Mouse (Mus musculus): ENCODE measurements around the gene Aars2. TPM values are rescaled to one million over a fixed set of nuclear protein-coding genes. Genes with fewer than 3 reads are reported as not detected.

The Aars2 gene
- polyA plus RNA-seq, 1 experiment from 2014 or later: 17.6 TPM

DNA sequence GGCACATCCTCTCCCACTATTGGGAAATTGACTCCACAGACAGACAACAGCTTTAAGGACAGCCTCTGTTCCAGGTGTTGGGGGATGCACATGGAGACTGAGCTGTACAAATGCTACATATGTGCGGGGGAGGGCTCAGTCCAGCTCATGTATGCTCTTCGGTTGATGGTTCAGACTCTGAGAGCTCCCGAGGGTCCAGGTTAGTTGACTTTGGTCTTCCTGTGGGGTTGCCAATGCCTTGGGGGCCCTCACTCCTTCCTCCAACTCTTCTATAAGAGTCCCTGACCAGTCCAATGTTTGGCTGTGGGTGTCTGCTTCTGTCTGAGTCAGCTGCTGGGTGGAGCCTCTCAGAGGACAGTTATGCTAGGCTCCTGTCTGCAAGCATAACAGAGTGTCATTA is 46.4 kb downstream of the Aars2 start:
- WGBS: 81% methylated on average over 3 of the region's 3 CpGs
- Histone ChIP-seq H3K9me3 (no peaks in the 10 kb centered on the region), H3K9ac (replicated peaks) (no peak overlapping the region), H3K4me1 (replicated peaks) (peaks cover 47% of the 10 kb centered on the region), H3K27ac (no peak overlapping the region), H3K27me3 (peaks cover 13% of the 10 kb centered on the region), H3K4me3 (replicated peaks) (no peak overlapping the region), H3K36me3 (no peaks in the 10 kb centered on the region), H3K4me2 (replicated peaks) (no peak overlapping the region)
- ATAC-seq: no peak

GRCm38 (mm10) chr17:45554420-45554819 is 47.8 kb downstream of the Aars2 start:
- H3K36me3 ChIP-seq: no peaks in the 10 kb centered on the region
- H3K4me3 ChIP-seq (replicated peaks): no peak overlapping the region
- H3K27me3 ChIP-seq: peaks cover 12% of the 10 kb centered on the region
- no peaks in the 10 kb centered on the region for H3K9me3 ChIP-seq
- H3K4me2 ChIP-seq (replicated peaks): no peak overlapping the region
- WGBS: 57% methylated on average over 1 of the region's 1 CpGs
- H3K9ac ChIP-seq (replicated peaks): no peak overlapping the region
- H3K4me1 ChIP-seq (replicated peaks): peaks cover 43% of the 10 kb centered on the region
- no peak overlapping the region for H3K27ac ChIP-seq
- no peak for ATAC-seq

DNA sequence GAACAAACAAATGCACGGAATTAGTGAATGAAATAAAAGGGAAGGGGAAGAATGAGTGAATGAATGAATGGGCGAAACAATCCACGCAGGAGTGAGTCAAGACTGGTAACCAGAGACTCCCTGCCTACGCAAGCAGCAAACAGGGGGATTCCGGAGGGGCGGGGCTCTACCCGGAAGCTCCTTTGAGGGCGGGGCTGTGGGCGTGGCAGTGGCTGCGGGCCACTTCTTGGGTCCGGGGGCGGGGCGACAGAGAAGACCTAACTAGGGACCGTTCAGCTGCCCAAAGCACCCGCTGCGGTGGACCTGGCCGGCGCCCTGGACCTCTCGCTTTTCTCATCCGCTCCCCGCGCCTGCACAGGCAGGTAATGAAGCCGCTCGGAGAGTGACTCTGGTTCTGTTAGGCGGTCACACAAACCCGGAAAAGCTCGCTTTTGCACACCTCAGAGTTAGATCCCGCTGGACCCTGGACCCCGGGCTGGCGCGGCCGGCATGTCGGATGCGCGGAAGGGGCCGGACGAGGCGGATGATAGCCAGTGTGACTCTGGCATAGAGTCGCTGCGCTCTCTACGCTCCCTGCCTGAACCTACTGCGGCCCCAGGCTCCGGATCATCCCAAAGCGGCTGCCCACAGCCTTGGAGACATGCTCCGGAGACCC is 48.9 kb downstream of the Aars2 start, which contains the start of gene Nfkbie:
Gene Nfkbie, plus strand, starts transcription at position 252 of the 655 bp plus-strand sequence.
- Histone ChIP-seq H3K27ac (0 out of 2 replicates have a peak within 1 kb of the TSS, but pooled peaks have one; percentile 21), H3K4me1 (replicated peaks) (peaks cover 35% of the 10 kb centered on the region), H3K9me3 (no peaks in the 10 kb centered on the region), H3K27me3 (peaks cover 12% of the 10 kb centered on the region), H3K4me2 (replicated peaks) (peak within 1 kb of the TSS; percentile 97), H3K36me3 (no peaks in the 10 kb centered on the region), H3K9ac (replicated peaks) (peak within 1 kb of the TSS; percentile 76), H3K4me3 (replicated peaks) (peak within 1 kb of the TSS; percentile 67)
- under 1% methylated on average over 45 of the region's 45 CpGs for WGBS
- peak; percentile 72 for ATAC-seq

- Histone ChIP-seq H3K4me3 (replicated peaks) (peak overlapping the region; percentile 67), H3K9ac (replicated peaks) (peak overlapping the region; percentile 76), H3K27me3 (peaks cover 12% of the 10 kb centered on the region), H3K36me3 (no peaks in the 10 kb centered on the region), H3K4me1 (replicated peaks) (peaks cover 32% of the 10 kb centered on the region), H3K9me3 (no peaks in the 10 kb centered on the region), H3K4me2 (replicated peaks) (peak overlapping the region; percentile 97), H3K27ac (no peak overlapping the region)
- WGBS: 2% methylated on average over 14 of the region's 14 CpGs
- no peak for ATAC-seq
Observed at GRCm38 (mm10) chr17:45556107-45556489, 49.5 kb downstream of the Aars2 start.

GRCm38 (mm10) chr17:45556514-45557245 is 50.0 kb downstream of the Aars2 start:
- Histone ChIP-seq H3K4me2 (replicated peaks) (peak overlapping the region; percentile 97), H3K9ac (replicated peaks) (peak overlapping the region; percentile 76), H3K4me1 (replicated peaks) (peaks cover 26% of the 10 kb centered on the region), H3K9me3 (no peaks in the 10 kb centered on the region), H3K36me3 (no peaks in the 10 kb centered on the region), H3K4me3 (replicated peaks) (peak overlapping the region; percentile 67), H3K27ac (no peak overlapping the region), H3K27me3 (peaks cover 12% of the 10 kb centered on the region)
- no peak for ATAC-seq
- 72% methylated on average over 3 of the region's 3 CpGs for WGBS

- H3K4me3 ChIP-seq (replicated peaks): no peak overlapping the region
- H3K27me3 ChIP-seq: peaks cover 12% of the 10 kb centered on the region
- H3K4me2 ChIP-seq (replicated peaks): no peak overlapping the region
- H3K9ac ChIP-seq (replicated peaks): peak overlapping the region; percentile 76; the same call in 1 of the 2 replicates
- H3K4me1 ChIP-seq (replicated peaks): peaks cover 22% of the 10 kb centered on the region
- no peak overlapping the region for H3K27ac ChIP-seq
- WGBS: 65% methylated on average over 7 of the region's 7 CpGs
- H3K9me3 ChIP-seq: no peaks in the 10 kb centered on the region
- ATAC-seq: no peak
- no peaks in the 10 kb centered on the region for H3K36me3 ChIP-seq
Observed at GRCm38 (mm10) chr17:45557246-45557824, 50.7 kb downstream of the Aars2 start.

DNA sequence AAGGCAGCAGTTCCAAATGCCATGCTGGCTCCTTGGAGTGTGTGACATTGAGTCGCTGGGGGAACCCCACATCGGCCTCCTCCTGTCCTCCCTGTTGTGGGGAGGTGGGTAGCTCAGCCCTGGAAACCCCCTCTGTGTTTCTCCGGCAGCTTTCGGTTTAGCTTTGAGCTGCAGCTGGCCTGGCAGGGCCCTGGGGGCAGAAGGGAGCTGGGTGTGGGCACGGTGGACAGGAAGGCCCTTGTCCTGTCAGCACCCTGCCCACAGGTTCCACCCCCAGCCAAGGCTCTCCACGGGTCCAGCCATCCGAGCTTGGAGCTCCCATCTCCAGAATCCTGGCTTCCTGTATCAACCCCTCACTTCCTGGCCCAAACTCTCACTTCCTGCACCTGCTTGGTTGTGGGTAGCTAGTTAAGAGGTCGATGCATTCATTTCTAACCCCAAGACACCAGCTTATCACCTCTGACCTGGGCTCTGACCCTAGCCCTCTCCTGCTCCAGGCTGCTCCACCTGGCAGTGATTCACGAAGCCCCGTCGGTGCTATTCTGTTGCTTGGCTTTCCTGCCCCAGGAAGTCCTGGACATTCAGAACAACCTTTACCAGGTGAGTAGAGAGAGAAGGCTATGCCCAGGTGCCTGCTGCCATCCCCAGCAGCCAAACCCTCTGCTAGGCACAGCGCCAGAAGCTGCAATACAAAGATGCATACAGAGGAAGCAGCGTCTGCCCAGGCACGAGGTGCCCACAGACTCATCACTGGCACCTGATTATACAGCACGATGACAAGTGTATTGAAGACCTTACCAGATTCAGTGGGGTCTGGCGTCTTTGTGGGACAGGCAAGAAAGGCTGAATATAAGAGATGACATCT is 51.6 kb downstream of the Aars2 start:
- Histone ChIP-seq H3K27me3 (peaks cover 12% of the 10 kb centered on the region), H3K4me3 (replicated peaks) (no peak overlapping the region), H3K9ac (replicated peaks) (0 out of 2 replicates have a peak overlapping the region, but pooled peaks have one; percentile 33), H3K4me2 (replicated peaks) (no peak overlapping the region), H3K27ac (no peak overlapping the region), H3K4me1 (replicated peaks) (peaks cover 22% of the 10 kb centered on the region), H3K9me3 (no peaks in the 10 kb centered on the region), H3K36me3 (no peaks in the 10 kb centered on the region)
- WGBS: 72% methylated on average over 16 of the region's 16 CpGs
- ATAC-seq: no peak

DNA sequence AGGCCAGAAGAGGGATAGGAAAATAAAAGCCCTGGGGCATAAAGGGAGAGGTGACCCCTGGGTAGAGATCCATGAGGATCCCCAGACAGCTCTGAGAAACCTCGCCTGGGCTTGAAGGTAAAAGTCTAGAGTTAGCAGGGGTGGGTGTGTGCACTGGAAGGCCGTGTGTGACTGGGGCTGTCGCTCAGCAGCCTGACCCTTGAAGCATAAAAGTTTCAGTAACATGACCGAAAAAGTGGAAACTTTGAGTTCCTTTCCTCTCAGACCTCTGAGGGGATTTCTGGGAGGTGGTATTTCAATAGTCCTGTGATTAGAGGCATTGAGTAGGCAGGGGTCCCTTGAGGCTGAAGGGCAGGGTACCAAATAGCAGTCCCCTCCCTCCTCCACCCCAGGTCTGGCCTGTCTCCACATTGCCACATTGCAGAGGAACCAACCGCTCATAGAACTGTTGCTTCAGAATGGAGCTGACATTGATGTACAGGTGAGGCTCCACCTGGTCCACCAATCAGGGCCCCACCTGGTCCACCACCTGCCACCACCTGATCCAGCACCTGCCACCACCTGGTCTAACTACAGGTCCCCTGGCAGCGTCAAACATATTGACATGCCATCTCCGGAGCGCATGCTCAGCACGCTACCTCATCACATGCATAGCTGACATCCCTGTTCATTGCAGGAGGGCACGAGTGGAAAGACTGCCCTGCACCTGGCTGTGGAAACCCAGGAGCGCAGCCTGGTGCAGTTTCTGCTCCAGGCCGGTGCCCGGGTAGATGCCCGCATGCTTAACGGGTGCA is 53.3 kb downstream of the Aars2 start:
- 88% methylated on average over 15 of the region's 15 CpGs for WGBS
- Histone ChIP-seq H3K36me3 (no peaks in the 10 kb centered on the region), H3K4me2 (replicated peaks) (no peak overlapping the region), H3K4me3 (replicated peaks) (no peak overlapping the region), H3K9me3 (no peaks in the 10 kb centered on the region), H3K27me3 (peaks cover 12% of the 10 kb centered on the region), H3K9ac (replicated peaks) (no peak overlapping the region), H3K4me1 (replicated peaks) (peaks cover 29% of the 10 kb centered on the region), H3K27ac (no peak overlapping the region)
- ATAC-seq: no peak

DNA sequence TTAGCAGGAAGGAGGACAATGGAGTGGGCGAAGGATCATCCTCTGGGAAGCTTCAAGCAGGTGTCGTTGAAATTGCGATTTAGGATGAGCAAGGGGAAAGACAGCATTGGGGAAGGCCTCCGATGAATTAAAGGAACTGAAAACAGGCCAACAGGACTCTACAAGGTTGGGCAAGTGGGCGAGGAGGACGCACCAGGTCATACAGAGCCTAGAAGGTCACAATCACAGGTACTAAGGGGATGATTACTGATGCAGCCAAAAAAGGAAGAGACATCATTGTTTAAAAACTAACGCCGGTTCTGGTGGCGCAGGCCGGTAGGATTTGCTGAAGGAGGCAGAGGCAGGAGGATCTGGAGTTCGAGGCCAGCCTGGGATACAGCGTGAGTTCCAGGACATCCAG is 56.6 kb downstream of the Aars2 start:
- Histone ChIP-seq H3K4me3 (replicated peaks) (no peak overlapping the region), H3K27me3 (no peaks in the 10 kb centered on the region), H3K9ac (replicated peaks) (no peak overlapping the region), H3K4me2 (replicated peaks) (peak overlapping the region; percentile 99; the same call in 1 of the 2 replicates), H3K9me3 (no peaks in the 10 kb centered on the region), H3K36me3 (peaks cover 28% of the 10 kb centered on the region), H3K4me1 (replicated peaks) (peaks cover 36% of the 10 kb centered on the region), H3K27ac (no peak overlapping the region)
- 78% methylated on average over 12 of the region's 12 CpGs for WGBS
- ATAC-seq: no peak

DNA sequence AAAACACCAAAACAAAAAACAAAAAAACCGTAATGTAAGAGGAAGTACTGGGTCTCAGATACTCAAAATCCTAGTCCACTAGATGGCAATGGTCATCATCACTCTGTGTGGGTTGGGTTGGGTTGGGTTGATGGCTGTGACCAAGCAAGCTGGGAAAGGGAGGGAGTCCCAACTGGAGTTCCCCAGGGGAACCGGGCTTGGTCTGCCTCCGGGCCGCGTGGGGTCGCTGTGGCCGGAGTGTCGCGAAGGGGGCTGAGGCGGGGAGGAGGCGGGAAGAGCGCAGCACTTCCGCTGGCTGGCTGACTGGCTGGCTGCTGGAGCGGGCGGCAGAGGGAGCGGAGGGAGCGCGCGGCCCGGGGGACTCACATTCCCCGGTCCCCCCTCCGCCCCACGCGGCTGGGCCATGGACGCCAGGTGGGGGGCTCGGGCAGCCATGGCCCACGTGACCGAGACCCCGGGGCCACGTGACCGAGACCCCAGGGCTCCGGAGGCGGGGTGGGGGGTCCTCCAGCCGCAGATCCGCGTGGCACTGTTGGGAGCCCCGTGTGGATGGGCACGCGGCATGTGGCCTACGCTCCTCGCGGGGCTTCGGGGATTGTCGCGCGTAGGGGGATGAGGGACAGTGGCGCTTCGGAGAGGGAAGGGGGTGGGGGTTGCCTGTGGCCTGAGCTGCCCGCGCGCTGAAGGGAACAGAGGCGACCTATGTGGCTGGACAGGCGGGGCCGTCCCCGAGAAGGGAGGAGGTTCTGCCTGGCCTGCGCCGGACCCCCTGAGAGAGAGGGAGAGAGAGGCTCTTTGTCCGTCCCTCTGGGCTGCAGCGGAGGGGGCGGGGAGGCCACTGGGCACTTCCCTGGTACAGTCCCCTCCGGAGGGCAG is 57.3 kb downstream of the Aars2 start, which contains the start of gene Slc35b2:
Gene Slc35b2, plus strand, starts transcription at position 220 of the 876 bp plus-strand sequence.
- no peaks in the 10 kb centered on the region for H3K27me3 ChIP-seq
- H3K4me1 ChIP-seq (replicated peaks): peaks cover 43% of the 10 kb centered on the region
- H3K9ac ChIP-seq (replicated peaks): peak within 1 kb of the TSS; percentile 76
- peaks cover 35% of the 10 kb centered on the region for H3K36me3 ChIP-seq
- peak; percentile 86 for ATAC-seq
- H3K27ac ChIP-seq: peak within 1 kb of the TSS; percentile 85
- H3K4me2 ChIP-seq (replicated peaks): peak within 1 kb of the TSS; percentile 99
- peak within 1 kb of the TSS; percentile 56 for H3K4me3 ChIP-seq (replicated peaks)
- under 1% methylated on average over 58 of the region's 61 CpGs for WGBS
- H3K9me3 ChIP-seq: no peaks in the 10 kb centered on the region

All from midbrain, embryonic 13.5 days (tissue).